Mouse (Mus musculus) hematopoietic stem cell, adult 5-6 weeks (primary cell): ENCODE data around the gene Hnrnpa1. TPM values are rescaled to one million over a fixed set of nuclear protein-coding genes. Genes with fewer than 3 reads are reported as not detected.

Source experiments
- ATAC-seq, 2 experiments: fragments of 125-278 bp in 1 of 2; replicated peaks in 1 of 2; 2 replicates each; pipeline ENCODE4 v1.8.0; 2016 to 2017; ENCODE audit warnings: inconsistent platforms in 2 of 2, mild to moderate bottlenecking in 2 of 2, moderate number of reproducible peaks in 2 of 2, low read depth in 1 of 2, moderate TSS enrichment in 1 of 2; ENCODE audit not compliant: low FRiP score in 2 of 2, poor library complexity in 2 of 2, severe bottlenecking in 2 of 2, insufficient read depth in 1 of 2, low TSS enrichment in 1 of 2
- total RNA-seq: library from RNA; stranded (forward); fragments of 172-1452, 232-1000 nt; gene quantifications from 2 replicates; pipeline ENCODE4 v1.2.3, GENCODE M21; 2017

The Hnrnpa1 gene
- total RNA-seq: 1,381 and 2,732 TPM in 2 replicates

DNA sequence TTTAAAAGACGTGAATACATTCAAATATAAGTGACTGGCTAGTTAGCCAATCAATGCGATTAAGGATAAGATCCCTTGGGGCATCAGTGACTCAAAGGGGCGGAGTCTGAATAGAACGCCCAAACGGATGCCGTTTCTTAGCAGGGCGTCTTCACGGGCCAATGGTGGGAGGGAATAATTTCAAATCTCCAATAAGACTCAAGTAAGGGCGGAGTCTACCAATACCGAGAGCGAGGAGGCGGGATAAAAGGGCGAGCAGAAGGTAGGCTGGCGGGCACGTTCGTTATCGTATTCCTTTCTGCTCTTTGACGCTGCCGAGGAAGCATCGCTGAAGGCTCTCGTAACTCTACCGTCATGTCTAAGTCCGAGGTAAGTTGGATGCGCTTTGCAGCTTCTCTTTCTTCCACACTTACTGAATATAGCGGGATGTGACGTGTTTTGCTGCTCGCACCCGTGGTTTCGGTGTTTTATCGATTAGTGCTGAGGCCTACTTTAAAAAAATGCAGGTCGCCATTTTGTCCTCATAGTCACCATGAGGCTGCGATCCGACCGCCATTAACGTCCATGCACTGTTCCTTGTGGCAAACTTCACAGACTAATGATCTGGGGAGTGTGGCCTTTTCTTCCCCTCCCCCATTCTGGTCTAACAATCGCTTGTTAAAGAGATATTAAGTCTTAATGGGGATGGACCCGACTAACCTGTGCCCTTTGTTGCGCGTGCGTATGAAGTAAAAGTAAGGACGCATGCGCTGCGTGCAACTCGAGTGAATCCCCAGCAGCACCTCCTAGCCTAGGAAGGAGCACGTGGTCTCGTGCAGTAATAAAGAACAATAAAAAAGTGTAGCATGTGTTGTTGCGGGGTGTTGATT lies at the start of gene Hnrnpa1:
Gene Hnrnpa1, plus strand, starts transcription at position 273 of the 869 bp plus-strand sequence.
- ATAC-seq: peak; percentile 83

DNA sequence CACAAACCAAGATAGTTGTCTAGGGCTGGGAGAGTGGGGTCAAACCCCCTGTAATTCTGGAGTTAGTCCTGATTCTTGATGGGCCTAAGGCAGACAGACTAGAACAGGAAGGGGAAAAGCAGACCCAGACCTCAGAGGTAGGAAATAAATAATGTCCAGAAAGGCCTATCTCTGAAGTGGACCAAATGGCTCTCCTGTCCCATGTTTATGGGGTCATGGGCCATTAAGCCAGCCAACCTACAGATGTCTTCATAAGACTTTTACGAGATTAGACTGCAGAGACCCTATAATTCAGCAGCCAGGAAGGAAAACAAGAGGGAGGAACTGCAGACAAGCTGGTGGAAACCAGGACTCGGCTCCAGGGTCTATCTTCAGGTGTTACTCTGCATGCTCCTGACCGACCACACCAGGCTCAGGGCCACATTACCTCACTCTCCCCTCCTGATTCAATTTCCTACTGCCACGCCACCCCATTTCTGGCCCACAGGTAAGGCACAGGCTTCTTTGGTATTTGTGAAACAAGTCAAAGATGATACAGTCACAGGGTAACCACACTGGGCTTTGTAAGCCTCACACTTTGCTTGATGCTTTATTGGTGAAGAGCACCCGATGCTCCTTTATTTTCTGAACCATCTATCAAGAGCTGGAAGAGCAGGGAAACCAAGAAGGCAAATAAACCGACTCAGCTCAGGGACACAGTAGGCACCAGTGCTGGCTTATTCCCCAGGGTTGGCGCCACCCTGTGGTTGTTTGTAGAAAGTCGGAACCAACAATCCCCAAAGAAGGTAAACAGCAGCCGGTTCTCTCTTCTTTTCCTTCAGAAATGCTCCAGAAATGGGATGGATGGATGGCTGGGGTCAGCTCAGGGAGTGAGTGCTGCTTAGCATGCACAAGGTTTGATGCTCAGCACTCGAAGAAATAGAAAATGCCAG lies 49.4 kb upstream of the Hnrnpa1 start:
- ATAC-seq: peak in 1 of 2 experiments; percentile 63; a peak in 2 of 4 replicates

DNA sequence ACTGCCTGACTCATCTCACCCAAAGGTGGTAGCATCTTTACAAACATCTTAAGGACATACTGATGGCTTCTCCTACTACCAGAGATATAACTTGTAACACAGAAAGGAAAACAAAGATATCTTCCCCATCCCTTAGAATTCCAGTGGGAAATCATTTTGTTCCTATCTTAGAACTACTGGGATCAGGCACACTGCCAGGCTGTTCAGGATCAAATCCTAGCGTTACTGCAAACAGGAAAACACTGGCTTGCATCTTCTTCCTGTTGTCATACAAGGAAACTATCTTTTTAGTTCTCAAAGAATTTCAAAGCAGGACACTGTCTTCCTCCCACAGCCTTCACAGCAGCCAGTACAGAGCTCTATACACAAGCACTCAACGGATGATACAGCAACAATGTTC lies 46.6 kb upstream of the Hnrnpa1 start:
- no peak for ATAC-seq

DNA sequence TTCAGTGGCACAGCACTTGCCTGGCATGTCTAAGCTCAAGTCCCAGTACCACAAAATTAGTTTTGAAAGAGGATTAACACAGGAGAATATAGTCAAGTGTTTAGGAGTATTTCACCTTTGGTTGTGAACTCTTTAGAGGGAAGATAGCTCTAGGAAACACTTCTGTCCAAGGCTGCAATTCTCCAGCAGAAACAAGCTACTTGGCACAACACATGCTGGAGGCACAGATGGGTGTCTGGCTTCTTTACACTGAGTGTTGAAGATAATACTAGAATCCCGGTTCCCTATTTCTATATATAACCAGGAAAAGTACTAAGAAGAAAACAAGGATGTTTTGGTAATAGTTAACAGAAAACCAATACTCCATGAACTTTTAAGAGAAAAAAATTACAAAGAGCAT lies 43.4 kb upstream of the Hnrnpa1 start:
- ATAC-seq: no peak

DNA sequence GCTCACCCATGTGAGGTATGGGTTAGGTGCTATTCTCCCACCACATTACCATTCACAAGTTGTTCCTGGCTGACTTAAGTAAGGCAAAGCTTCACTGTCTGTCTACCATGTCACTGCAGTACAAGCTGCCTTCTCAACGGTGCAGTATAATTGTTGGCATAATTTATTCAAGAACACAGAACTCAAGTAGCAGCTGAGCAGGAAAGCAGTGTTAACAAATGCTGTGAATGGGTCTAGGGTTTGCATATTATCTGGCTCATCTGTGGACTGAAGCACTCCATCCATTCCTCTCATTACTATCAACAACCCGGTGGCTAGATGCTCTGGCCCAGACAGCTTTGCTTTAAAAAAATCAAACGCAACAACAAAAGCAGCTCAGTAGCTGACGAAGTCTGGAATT lies 42.4 kb upstream of the Hnrnpa1 start:
- no peak for ATAC-seq

DNA sequence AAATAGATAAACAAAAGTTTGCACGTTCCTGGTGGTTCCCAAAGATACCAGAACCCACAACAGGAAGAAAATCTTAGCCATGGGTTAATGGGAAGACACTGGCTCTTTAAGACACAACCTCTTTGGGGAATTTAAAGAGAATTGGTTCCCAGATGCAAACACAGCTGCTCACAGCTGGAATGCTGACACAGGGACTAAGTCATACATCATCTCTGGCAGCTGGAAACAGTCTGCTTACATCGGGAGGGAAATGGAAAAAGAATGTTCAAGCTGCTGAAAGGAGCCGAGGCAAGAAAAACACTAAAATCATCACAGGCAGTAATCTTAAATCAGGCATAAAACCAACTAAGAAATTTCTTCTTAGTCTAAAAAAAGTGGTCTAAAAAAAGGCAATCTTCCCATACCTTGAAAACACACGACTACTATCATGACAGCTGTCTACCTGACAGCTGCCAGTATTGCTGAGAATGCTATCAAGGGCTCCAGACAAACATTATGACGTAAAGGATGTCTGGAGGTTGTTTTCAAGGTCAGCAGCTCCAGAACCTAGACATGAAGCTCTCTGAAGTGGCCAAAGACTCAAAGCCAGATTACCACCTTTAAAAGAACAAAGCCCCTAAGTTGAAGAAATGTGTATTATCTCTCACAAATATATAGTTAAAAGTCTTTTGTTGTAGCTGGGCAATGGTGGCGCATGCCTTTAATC lies 38.0 kb upstream of the Hnrnpa1 start:
- no peak for ATAC-seq

DNA sequence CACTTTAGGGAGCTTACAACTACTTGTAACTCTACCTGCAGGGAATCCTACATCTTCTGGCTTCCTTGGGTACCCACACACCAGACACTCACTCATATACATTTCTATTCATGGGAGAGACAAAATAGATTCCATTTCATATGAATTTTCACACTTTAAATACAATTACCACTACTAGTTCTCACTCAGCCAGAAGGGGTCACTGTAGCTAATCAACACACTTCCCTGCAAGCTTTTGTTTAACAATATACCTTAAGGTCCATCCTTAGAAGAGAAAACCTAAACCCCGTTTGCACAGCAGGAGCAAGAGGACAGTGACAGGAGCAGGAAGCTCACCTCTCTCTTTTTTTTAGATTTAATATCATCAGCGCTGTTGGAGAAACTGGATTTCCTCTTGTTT lies 35.1 kb upstream of the Hnrnpa1 start:
- no peak for ATAC-seq

DNA sequence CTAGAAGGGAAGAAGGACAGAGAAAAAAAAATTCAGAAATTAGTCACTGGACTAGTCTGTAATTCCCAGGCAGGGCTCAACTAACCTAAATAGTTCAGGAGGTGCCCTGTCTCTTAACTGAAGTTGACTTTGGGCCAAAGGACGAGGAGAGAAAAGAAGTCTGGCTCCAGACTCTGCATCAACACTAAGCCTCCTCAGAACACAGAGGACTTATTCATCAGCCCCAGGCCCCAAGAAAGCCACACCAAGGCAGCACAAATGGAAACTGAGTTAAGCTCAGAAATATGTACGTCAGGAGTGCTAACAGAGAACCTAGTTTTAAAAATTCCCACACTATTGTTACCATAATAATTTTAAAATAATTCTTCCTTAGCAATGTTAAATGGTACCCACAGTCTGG lies 26.1 kb upstream of the Hnrnpa1 start:
- no peak for ATAC-seq

DNA sequence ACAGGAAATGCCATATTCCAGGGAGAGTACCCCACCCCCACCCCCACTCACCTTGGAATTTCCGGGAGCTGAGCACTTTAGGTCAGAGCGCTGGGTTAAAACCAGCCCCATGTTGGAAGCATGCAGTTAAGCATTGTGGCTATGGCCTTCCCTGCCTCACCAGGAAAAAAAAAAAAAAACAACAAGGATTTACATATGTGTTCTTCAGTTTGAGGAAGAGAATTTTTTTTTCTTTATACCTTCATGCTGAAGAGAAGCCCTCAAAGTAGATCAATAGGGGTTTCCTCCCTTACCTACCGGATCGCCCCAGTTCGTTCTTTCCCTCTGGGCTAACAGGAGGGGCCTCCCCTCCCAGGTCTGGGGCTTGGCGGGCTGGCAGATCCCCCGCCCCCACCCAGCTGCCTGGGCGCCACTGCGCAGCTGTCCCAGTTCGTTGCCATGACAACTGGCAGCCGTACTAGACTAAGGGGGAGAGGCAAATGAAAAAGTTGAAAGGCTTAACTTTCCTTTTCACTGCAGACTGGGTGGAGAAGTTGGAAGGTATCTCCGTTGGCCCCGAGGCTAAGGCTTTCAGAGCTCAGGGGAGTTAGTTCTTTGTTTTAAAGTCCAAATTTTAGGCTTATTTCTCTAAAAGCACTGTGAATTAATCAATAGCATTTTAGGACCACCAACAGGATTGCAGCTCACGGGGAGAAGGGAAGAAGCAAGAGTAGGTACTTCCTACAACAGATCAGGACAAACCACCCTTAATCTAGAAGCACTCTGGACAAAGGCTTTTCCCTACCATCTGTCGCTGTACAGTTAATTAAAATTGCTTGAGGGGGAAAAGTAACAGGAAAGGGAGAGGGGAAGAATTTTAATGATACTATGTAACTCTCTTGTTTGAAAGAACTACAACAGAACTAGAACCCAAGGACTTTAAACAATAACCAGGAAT lies 25.0 kb upstream of the Hnrnpa1 start:
- peak; percentile 89 to 95 for ATAC-seq

DNA sequence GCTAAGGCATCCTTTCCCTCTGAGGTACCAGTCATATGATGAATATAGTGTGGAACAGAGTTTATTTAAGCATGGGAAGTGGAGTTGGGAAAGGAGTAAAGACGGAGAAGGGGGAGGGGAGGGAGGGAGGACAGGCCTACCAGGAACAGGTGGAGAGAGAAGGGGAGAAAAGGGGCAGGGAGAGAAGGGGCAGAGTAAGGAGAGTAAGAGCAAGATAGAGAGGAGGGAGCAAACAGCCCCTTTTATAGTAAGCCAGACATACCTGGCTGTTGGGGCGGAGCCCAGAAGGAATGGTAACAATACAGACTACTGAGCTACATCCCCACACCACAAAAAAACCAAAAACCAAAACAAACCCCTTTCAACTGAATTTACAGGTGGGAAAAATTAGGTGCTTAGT lies 24.2 kb upstream of the Hnrnpa1 start:
- ATAC-seq: no peak

DNA sequence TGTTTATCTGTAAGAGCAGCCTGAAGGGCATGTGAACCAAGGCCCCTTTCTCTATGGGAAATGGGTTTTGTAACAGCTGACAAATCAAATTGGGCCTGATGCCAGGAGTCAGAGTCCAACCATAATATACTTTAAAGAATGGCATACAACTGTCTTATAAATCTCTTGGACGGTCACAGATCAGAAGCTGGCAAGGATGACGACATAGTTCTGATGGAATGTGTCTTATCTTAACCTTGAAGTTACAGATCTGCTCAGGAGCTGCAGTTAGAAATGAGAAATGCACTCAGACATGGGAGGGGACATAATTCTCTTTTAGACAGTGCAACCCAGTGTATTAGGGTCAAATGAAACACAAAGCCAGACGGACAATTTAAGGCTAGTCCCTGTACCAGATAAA lies 19.4 kb upstream of the Hnrnpa1 start:
- no peak for ATAC-seq

DNA sequence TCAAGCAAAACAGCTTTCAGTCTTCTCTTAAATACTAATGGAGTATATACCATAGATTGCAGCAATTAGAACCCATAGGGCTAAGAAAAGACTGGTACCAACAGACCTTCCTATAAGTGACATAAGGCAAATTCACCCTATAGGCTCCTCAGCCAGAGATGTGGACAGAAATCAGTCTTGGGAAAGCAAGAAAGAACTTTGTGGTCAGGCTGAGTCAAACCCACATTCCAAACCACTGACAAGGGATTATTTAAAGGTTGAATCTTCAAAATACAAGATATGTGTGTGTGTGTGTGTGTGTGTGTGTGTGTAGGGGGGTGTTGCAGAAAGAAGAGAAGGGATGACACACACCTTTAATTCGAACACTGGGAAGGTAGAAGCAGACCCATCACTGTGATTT lies 18.8 kb upstream of the Hnrnpa1 start:
- ATAC-seq: no peak

DNA sequence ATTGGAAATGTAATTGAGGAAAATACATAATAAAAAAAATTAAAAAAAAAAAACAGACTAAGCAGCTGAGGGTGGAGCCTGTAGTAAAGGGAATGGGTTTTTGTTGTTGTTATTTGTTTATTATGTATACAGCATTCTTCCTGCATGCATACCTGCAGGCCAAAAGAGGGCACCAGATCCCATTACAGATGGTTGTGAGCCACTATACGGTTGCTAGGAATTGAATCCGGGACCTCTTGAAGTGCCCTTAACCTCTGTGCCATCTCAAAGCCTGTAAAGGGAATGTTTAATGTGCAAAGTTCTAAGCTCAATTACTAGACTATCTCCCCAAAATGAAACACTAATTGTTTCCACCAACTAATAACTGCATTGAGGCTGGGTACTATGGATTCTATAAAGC lies 16.1 kb upstream of the Hnrnpa1 start:
- no peak for ATAC-seq

DNA sequence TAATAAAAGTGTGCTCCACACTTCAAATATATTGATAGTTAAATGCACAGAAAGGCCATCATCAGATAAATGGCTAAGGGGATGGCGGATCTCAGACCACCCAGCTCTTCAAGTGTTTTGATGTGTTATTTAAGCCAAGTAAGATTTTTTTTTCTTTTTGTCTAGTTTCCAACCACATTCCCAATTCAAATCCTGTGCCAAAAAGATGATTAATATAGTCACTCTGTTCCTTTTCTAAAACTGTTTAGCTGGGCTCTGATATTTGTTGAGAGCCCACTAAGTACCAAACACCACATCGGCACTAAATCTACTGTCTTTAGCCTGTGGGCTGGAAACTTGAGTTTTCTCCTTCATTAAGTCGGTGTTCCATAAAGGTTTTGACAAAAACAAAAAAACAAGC lies 13.2 kb upstream of the Hnrnpa1 start:
- ATAC-seq: no peak

DNA sequence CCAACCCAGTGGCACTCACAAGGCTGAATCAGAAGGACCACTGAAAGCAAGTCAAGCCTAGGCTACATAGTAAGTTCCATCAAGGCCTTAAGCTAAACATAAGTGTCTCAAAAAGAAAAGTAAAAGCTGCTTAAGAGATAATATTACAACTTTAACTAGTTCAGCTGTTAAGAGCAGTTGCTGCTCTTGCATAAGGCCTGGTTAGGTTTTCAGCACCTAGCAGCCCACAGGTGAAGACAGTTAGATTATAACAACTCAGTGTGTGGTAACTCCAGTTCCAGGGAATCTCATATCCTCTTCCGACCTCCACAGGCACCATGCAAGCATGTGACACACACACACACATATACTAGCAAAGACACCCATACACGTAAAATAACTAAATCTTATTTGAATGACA lies 12.7 kb upstream of the Hnrnpa1 start:
- ATAC-seq: no peak

DNA sequence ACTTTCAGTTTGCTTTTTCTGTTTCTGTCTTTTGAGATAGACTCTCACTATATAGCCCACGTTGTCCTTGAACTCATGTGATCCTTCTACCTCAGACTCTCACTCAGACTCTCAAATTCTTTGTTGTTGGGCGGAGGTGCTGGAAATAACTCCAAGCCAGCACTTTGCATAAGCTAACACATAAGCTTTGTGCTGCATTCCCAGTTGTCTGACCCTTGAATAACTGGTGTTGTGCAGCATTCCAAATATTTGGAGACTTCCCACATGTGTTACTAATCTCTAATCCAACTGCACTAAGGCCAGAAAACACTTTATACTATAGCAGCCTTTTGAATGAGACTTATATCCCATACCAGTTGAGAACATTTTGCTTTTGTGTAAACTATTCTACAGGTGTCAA lies 11.3 kb upstream of the Hnrnpa1 start:
- no peak for ATAC-seq

DNA sequence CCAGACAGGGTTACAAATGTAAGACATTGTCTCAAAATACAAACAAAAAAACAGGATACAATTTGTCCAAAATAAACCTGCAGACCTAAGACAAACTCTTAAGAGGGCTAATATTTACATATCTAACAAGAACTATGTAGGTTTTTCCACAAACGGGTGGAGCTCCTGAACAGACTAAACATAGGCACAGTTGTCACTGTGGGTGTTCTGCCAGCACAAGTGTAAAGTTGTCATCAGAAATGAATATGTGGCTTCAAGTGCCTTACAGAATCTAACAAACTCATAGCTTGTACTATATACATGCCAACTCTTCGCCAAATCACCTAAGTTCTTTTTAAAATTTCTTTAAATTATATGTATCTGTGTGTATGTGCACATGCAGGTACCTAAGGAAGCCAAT lies 7.1 kb upstream of the Hnrnpa1 start:
- ATAC-seq: no peak
